Mouse (Mus musculus) hematopoietic stem cell, adult 5-6 weeks (primary cell): Measurements from ENCODE around the gene Syt1. TPM values are rescaled to one million over a fixed set of nuclear protein-coding genes. Genes with fewer than 3 reads are reported as not detected.

Source experiments
- ATAC-seq, 2 experiments: fragments of 125-278 bp in 1 of 2; replicated peaks in 1 of 2; 2 replicates each; pipeline ENCODE4 v1.8.0; 2016 to 2017; ENCODE audit warnings: inconsistent platforms in 2 of 2, mild to moderate bottlenecking in 2 of 2, moderate number of reproducible peaks in 2 of 2, low read depth in 1 of 2, moderate TSS enrichment in 1 of 2; ENCODE audit not compliant: low FRiP score in 2 of 2, poor library complexity in 2 of 2, severe bottlenecking in 2 of 2, insufficient read depth in 1 of 2, low TSS enrichment in 1 of 2
- total RNA-seq: library from RNA; stranded (forward); fragments of 172-1452, 232-1000 nt; gene quantifications from 2 replicates; pipeline ENCODE4 v1.2.3, GENCODE M21; 2017

The Syt1 gene
- total RNA-seq, 1 experiment from 2014 or later, result not detected

GRCm38 (mm10) chr10:108528338-108528737, 482.4 kb downstream of the Syt1 start:
- ATAC-seq, result no peak

- ATAC-seq, result no peak
Observed at GRCm38 (mm10) chr10:108525506-108525905, 485.3 kb downstream of the Syt1 start.

GRCm38 (mm10) chr10:108524306-108525029, 486.3 kb downstream of the Syt1 start:
- ATAC-seq, result no peak

GRCm38 (mm10) chr10:108519156-108519555, 491.6 kb downstream of the Syt1 start:
- no peak for ATAC-seq

GRCm38 (mm10) chr10:108517076-108517475, 493.7 kb downstream of the Syt1 start:
- ATAC-seq, result no peak

- no peak for ATAC-seq
Observed at GRCm38 (mm10) chr10:108514671-108515070, 496.1 kb downstream of the Syt1 start.

GRCm38 (mm10) chr10:108509579-108509978, 501.2 kb downstream of the Syt1 start:
- ATAC-seq, result no peak

GRCm38 (mm10) chr10:108506917-108507316, 503.9 kb downstream of the Syt1 start:
- no peak for ATAC-seq

GRCm38 (mm10) chr10:108504925-108505324, 505.9 kb downstream of the Syt1 start:
- no peak for ATAC-seq

GRCm38 (mm10) chr10:108504128-108504870, 506.5 kb downstream of the Syt1 start:
- ATAC-seq, result no peak

- ATAC-seq, result no peak
Observed at GRCm38 (mm10) chr10:108490231-108490630, 520.6 kb downstream of the Syt1 start.

GRCm38 (mm10) chr10:108483991-108484390, 526.8 kb downstream of the Syt1 start:
- ATAC-seq, result no peak

- no peak for ATAC-seq
Observed at GRCm38 (mm10) chr10:108480146-108480850, 530.5 kb downstream of the Syt1 start.

GRCm38 (mm10) chr10:108470319-108470955, 540.3 kb downstream of the Syt1 start:
- no peak for ATAC-seq

- ATAC-seq, result no peak
Observed at GRCm38 (mm10) chr10:108466539-108466938, 544.2 kb downstream of the Syt1 start.

GRCm38 (mm10) chr10:108461862-108462261, 548.9 kb downstream of the Syt1 start:
- no peak for ATAC-seq

GRCm38 (mm10) chr10:108457054-108457453, 553.7 kb downstream of the Syt1 start:
- ATAC-seq, result no peak

- ATAC-seq, result no peak
Observed at GRCm38 (mm10) chr10:108455883-108456282, 554.9 kb downstream of the Syt1 start.
